Mouse (Mus musculus): ENCODE measurements around the gene Sparc.

GRCm38 (mm10) chr11:55470761-55471160, 47.8 kb upstream of the Sparc start:
- no peak for TF ChIP-seq CTCF (IDR thresholded peaks at IDR 0.05)
- TF ChIP-seq POLR2A (IDR thresholded peaks at IDR 0.05; ENCODE audit: insufficient read depth, low read depth, low read length) = no peak
- TF ChIP-seq EP300 (IDR thresholded peaks at IDR 0.05; ENCODE audit: insufficient read depth, low read depth, low read length) = no peak

Data from heart, adult 2 months (tissue).